Mouse (Mus musculus): ENCODE measurements around the gene Gm17093. TPM values are rescaled to one million over a fixed set of nuclear protein-coding genes. Genes with fewer than 3 reads are reported as not detected.
"Not testable (repeated sequence)": the region's sequence is repeated elsewhere in the genome, so short reads cannot be mapped to it uniquely, and the experiment has no call there.

Gm17093 gene
- polyA plus RNA-seq (2012; ENCODE audit: insufficient read depth, low replicate concordance), result not detected in 2 replicates

- H3K4me3 ChIP-seq (replicated peaks); H3K36me3 ChIP-seq (replicated peaks; ENCODE audit: low read length); H3K27me3 ChIP-seq (replicated peaks); H3K4me1 ChIP-seq; H3K9me3 ChIP-seq: not testable (repeated sequence)
These were observed at the start of gene Gm17093 for GRCm38 (mm10) chr14:44517976-44518375. TSS of gene Gm17093 (plus strand) at chr14:44518276.

DNA sequence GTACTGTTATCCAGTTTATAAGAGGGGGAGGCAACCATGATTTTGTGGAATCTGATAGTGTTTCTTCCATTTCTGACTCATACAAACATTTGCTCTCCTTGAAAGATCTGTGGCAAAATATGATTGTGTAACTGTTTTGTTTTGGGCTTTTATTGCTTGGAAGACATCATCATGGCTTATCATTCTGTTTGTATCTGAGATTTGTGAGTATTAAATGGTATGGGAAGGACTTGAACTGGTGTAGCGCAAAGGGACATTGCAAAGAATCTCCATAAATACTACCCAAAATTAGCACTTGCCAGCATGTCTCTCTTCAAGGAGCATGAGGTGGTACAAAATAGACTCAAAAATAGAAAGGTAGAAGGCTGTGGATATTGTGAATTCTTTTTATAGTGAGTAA, 25.9 kb upstream of the Gm17093 start, which contains the start of gene BC061237:
BC061237 (plus strand) TSS at position 301 of the 400 bp plus-strand sequence.
- H3K36me3 ChIP-seq (replicated peaks; ENCODE audit: low read length); H3K4me1 ChIP-seq: not testable (repeated sequence)

GRCm38 (mm10) chr14:44547961-44548360, 29.9 kb downstream of the Gm17093 start:
- H3K27me3 ChIP-seq (replicated peaks); H3K4me1 ChIP-seq; H3K4me3 ChIP-seq (replicated peaks); H3K36me3 ChIP-seq (replicated peaks; ENCODE audit: low read length); H3K9me3 ChIP-seq: not testable (repeated sequence)

More for the DNA sequence above, 25.9 kb upstream of the Gm17093 start, which contains the start of gene BC061237:
- not testable (repeated sequence) for H3K4me3 ChIP-seq (replicated peaks); H3K27me3 ChIP-seq (replicated peaks); H3K9me3 ChIP-seq

Other genes with a start within 250 kb of the Gm17093 start
- not detected in 2 replicates for gene Gm8220, start 232.7 kb upstream of the Gm17093 start, polyA plus RNA-seq (2012; ENCODE audit: insufficient read depth, low replicate concordance)
- gene Gm5930, start 179.7 kb upstream of the Gm17093 start, polyA plus RNA-seq (2012; ENCODE audit: insufficient read depth, low replicate concordance), result not detected in 2 replicates
- not detected in 2 replicates for gene Gm8229, start 152.9 kb upstream of the Gm17093 start, polyA plus RNA-seq (2012; ENCODE audit: insufficient read depth, low replicate concordance)
- gene Gm3371, start 107.6 kb upstream of the Gm17093 start, polyA plus RNA-seq (2012; ENCODE audit: insufficient read depth, low replicate concordance), result not detected in 2 replicates
- gene Gm8232, start 84.6 kb upstream of the Gm17093 start, polyA plus RNA-seq (2012; ENCODE audit: insufficient read depth, low replicate concordance), result not detected in 2 replicates
- gene BC061237, start 25.8 kb upstream of the Gm17093 start, polyA plus RNA-seq (2012; ENCODE audit: insufficient read depth, low replicate concordance), result not detected in 2 replicates
- not detected in 2 replicates for gene Gm8247, start 64.9 kb downstream of the Gm17093 start, polyA plus RNA-seq (2012; ENCODE audit: insufficient read depth, low replicate concordance)
- not detected in 2 replicates for gene Gm5624, start 109.7 kb downstream of the Gm17093 start, polyA plus RNA-seq (2012; ENCODE audit: insufficient read depth, low replicate concordance)
- not detected in 2 replicates for gene Gm8257, start 188.2 kb downstream of the Gm17093 start, polyA plus RNA-seq (2012; ENCODE audit: insufficient read depth, low replicate concordance)
- not detected in 2 replicates for gene Gm8267, start 232.1 kb downstream of the Gm17093 start, polyA plus RNA-seq (2012; ENCODE audit: insufficient read depth, low replicate concordance)

Data from megakaryocyte, embryonic 14.5 days (primary cell).